Mouse (Mus musculus) liver (tissue): ENCODE data around the gene Pim2.

ENCODE experiments used
- DNase-seq: peaks from one replicate; pipeline ENCODE4 v3.0.0-alpha.2; 2020; ENCODE audit warnings: mixed read lengths

Gene Pim2

GRCm38 (mm10) chrX:7878007-7878419, at the start of gene Pim2:
Pim2 (plus strand) TSS chrX:7878262.
- peak; percentile 86 for DNase-seq

- DNase-seq = peak; percentile 50
Observed at GRCm38 (mm10) chrX:7837146-7837545, 40.9 kb upstream of the Pim2 start.

- DNase-seq = no peak
Observed at GRCm38 (mm10) chrX:7840842-7841162, 37.3 kb upstream of the Pim2 start.

- peak; percentile 97 for DNase-seq
Observed at GRCm38 (mm10) chrX:7841163-7842162, 36.6 kb upstream of the Pim2 start, which contains the start of gene Otud5. Otud5 (plus strand) TSS chrX:7841364.

- DNase-seq = peak; percentile 78
Observed at GRCm38 (mm10) chrX:7842318-7842717, 35.7 kb upstream of the Pim2 start.

GRCm38 (mm10) chrX:7847845-7848244, 30.2 kb upstream of the Pim2 start:
- DNase-seq = no peak

- DNase-seq = peak; percentile 42
Observed at GRCm38 (mm10) chrX:7854578-7854977, 23.5 kb upstream of the Pim2 start.

GRCm38 (mm10) chrX:7859191-7859753, 18.8 kb upstream of the Pim2 start:
- no peak for DNase-seq

- DNase-seq = no peak
Observed at GRCm38 (mm10) chrX:7863181-7863580, 14.9 kb upstream of the Pim2 start.

GRCm38 (mm10) chrX:7864551-7864950, 13.5 kb upstream of the Pim2 start:
- no peak for DNase-seq

GRCm38 (mm10) chrX:7865343-7865742, 12.7 kb upstream of the Pim2 start:
- DNase-seq = no peak

GRCm38 (mm10) chrX:7865786-7866185, 12.3 kb upstream of the Pim2 start:
- no peak for DNase-seq

GRCm38 (mm10) chrX:7867141-7867540, 10.9 kb upstream of the Pim2 start:
- no peak for DNase-seq

- DNase-seq = no peak
Observed at GRCm38 (mm10) chrX:7868506-7868905, 9.6 kb upstream of the Pim2 start.

GRCm38 (mm10) chrX:7869826-7870225, 8.2 kb upstream of the Pim2 start:
- DNase-seq = no peak

GRCm38 (mm10) chrX:7878495-7878894, 433 bp downstream of the Pim2 start:
- no peak for DNase-seq

GRCm38 (mm10) chrX:7879819-7880218, 1.8 kb downstream of the Pim2 start:
- peak; percentile 58 for DNase-seq

- peak; percentile 82 for DNase-seq
Observed at GRCm38 (mm10) chrX:7883841-7884567, 5.9 kb downstream of the Pim2 start, which contains the start of gene Slc35a2. Slc35a2 (plus strand) TSS chrX:7884028.

GRCm38 (mm10) chrX:7898211-7898610, 20.1 kb downstream of the Pim2 start:
- peak; percentile 31 for DNase-seq

GRCm38 (mm10) chrX:7898880-7899874, 21.1 kb downstream of the Pim2 start, which contains the start of the genes Pqbp1 and Timm17b:
Pqbp1 (minus strand) TSS chrX:7899269.
Timm17b (plus strand) TSS chrX:7899357.
- peak; percentile 90 for DNase-seq

GRCm38 (mm10) chrX:7904441-7904840, 26.4 kb downstream of the Pim2 start:
- DNase-seq = no peak

- DNase-seq = no peak
Observed at GRCm38 (mm10) chrX:7907735-7908134, 29.7 kb downstream of the Pim2 start, which contains the start of gene Gm10491. Gm10491 (minus strand) TSS chrX:7907835.
